Mouse (Mus musculus) stomach, embryonic 14.5 days (tissue): ENCODE data around the gene Uspl1. TPM values are rescaled to one million over a fixed set of nuclear protein-coding genes. Genes with fewer than 3 reads are reported as not detected.
A peak's percentile ranks its signal among the peaks of the same experiment; 100 is the strongest.

Experiments used
- ATAC-seq: fragments of 200-750 bp; cut with Nextera tagmentation; 2 replicates; pipeline ENCODE4 v1.8.0; 2017; ENCODE audit warnings: low read depth, moderate TSS enrichment; ENCODE audit not compliant: insufficient number of reproducible peaks, insufficient read depth, low FRiP score
- H3K27ac ChIP-seq: fragments of 300-500 bp; sonication (generic); 2 replicates; pipeline ENCODE4 v1.5.1; 2014; ENCODE audit warnings: mild to moderate bottlenecking, low read length, moderate library complexity, mixed read lengths
- H3K27me3 ChIP-seq: fragments of 300-500 bp; sonication (generic); 2 replicates; pipeline ENCODE4 v1.6.1; 2014; ENCODE audit warnings: low read length, control low read depth, mixed read lengths; ENCODE audit not compliant: control insufficient read depth, insufficient read depth
- H3K36me3 ChIP-seq: fragments of 300-500 bp; sonication (generic); 2 replicates; pipeline ENCODE4 v1.6.1; 2014; ENCODE audit warnings: mild to moderate bottlenecking, control low read depth, low read length, moderate library complexity, mixed read lengths; ENCODE audit not compliant: control insufficient read depth, insufficient read depth
- H3K4me1 ChIP-seq: fragments of 300-500 bp; sonication (generic); 2 replicates; pipeline ENCODE4 v1.6.1; 2014; ENCODE audit warnings: low read length, control low read depth, mixed read lengths; ENCODE audit not compliant: control insufficient read depth, insufficient read depth
- H3K4me2 ChIP-seq: fragments of 300-500 bp; sonication (generic); replicated peaks from 2 replicates; pipeline ENCODE4 v1.6.1; 2014; ENCODE audit warnings: low read depth, low read length, control low read depth
- H3K4me3 ChIP-seq: fragments of 300-500 bp; sonication (generic); 2 replicates; pipeline ENCODE4 v1.5.1; 2014; ENCODE audit warnings: low read depth, low read length, control low read depth
- H3K9ac ChIP-seq: fragments of 300-500 bp; sonication (generic); replicated peaks from 2 replicates; pipeline ENCODE4 v1.6.1; 2014; ENCODE audit warnings: low read depth, mild to moderate bottlenecking, control low read depth, low read length, moderate library complexity, mixed read lengths
- H3K9me3 ChIP-seq: fragments of 300-500 bp; sonication (generic); 2 replicates; pipeline ENCODE4 v1.6.1; 2016; ENCODE audit warnings: low read depth, low read length, control low read depth; ENCODE audit not compliant: control insufficient read depth
- WGBS: fragments of 180-500 bp; shearing (Covaris S2); extraction: QIAGEN DNeasy Blood & Tissue Kit; methylation state at CpG from one replicate; pipeline ENCODE4 v1.1.7; 2014; 5-methylcytosine and 5-hydroxymethylcytosine counted together
- polyA plus RNA-seq: library from polyadenylated mRNA; unstranded; fragments of >200 nt; fragmentation: Nextera tagmentation; extraction: Ambion mirVana; gene quantifications from 2 replicates; pipeline ENCODE4 v1.2.1, GENCODE M21; 2014

Gene Uspl1
- polyA plus RNA-seq, 1 experiment from 2014 or later: 54.4 TPM

- Histone ChIP-seq H3K4me3 (no peak overlapping the region), H3K36me3 (no peaks in the 10 kb centered on the region), H3K4me2 (no peak overlapping the region), H3K9me3 (no peaks in the 10 kb centered on the region), H3K9ac (no peak overlapping the region), H3K27ac (no peak overlapping the region), H3K4me1 (no peaks in the 10 kb centered on the region), H3K27me3 (no peaks in the 10 kb centered on the region)
- ATAC-seq: no peak
- 90% methylated on average over 6 of the region's 6 CpGs for WGBS
Observed at GRCm38 (mm10) chr5:149175736-149176135, 8.4 kb upstream of the Uspl1 start.

DNA sequence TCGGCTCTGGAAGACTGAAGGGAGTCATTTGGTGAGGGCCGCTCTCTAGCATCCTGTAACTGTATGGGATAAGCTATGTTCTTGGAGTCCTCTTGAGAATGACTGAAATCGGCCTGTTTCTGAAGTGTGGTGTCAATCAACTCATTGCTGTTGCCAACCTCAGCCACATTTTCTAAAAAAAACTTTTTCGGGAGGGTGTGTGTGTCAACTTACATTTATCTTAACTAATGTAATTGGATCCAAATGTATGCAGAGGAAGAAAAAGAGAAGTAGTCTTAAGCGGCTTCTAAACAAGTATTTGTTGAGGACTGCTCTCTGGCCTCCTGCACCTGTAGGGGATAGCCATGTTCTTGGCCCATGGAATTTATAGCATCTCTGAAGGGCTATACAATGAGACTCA is 6.1 kb upstream of the Uspl1 start:
- no peaks in the 10 kb centered on the region for H3K27me3 ChIP-seq
- no peak overlapping the region for H3K4me3 ChIP-seq
- no peaks in the 10 kb centered on the region for H3K36me3 ChIP-seq
- no peak for ATAC-seq
- H3K4me1 ChIP-seq: no peaks in the 10 kb centered on the region
- H3K9ac ChIP-seq: no peak overlapping the region
- 85% methylated on average over 5 of the region's 5 CpGs for WGBS
- H3K27ac ChIP-seq: no peak overlapping the region
- H3K4me2 ChIP-seq: no peak overlapping the region
- no peaks in the 10 kb centered on the region for H3K9me3 ChIP-seq

DNA sequence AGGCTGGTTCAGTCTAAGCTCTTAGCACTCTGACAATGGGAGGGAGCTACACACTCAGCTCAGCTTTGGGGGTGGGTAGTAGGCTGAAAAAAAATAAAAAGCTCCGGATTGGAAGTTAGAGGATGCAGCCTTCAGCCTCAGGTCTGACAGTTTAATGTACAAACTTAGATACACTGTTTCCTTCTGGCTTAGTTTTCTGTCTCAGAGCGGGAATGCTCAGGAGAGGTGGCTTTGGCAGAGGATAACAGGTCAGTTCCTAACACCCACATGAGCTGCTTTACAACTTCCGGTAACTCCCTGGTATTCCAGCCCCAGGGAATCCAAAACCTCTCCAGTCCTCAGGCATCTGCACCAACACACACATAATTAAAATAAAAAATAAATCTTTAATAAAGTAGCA is 4.3 kb upstream of the Uspl1 start:
- Histone ChIP-seq H3K27ac (no peak overlapping the region), H3K36me3 (no peaks in the 10 kb centered on the region), H3K4me1 (no peaks in the 10 kb centered on the region), H3K4me2 (no peak overlapping the region), H3K4me3 (no peak overlapping the region), H3K9ac (no peak overlapping the region), H3K27me3 (no peaks in the 10 kb centered on the region), H3K9me3 (no peaks in the 10 kb centered on the region)
- no peak for ATAC-seq
- WGBS: 85% methylated on average over 3 of the region's 3 CpGs

DNA sequence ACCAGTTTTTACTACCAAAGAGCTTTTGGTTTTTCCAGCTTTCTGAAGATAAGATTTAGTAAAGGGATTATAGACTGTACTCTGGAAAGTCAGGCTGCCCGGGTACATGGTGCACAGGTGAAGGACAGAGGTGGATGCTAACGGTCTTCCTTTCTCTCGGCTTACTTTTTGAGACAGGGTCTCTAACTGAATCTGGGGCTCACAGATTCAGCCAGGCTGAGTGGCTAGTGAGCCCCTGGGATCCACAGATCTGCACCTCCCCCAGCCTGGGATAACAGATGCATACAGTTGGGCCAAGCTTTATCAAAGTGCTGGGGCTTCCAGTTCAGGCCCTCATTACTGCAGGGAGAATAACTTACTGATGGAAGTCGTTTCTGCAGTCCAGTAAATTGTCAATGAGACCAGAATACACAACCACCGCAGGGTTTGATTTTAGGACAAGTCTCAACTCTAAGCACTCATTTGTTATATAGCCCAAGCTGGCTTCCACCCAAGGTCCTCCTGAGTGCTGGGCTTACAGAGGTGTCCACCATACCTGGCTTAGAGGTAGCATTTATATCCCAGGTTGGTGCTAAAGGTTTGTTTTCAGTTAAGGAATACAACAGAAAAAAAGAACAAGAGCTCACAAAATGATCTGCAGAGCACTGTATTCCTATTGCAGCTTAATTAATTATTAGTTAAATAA is 1.8 kb upstream of the Uspl1 start:
- H3K4me3 ChIP-seq: no peak overlapping the region
- H3K4me1 ChIP-seq: peaks cover 12% of the 10 kb centered on the region
- no peaks in the 10 kb centered on the region for H3K9me3 ChIP-seq
- WGBS: 75% methylated on average over 5 of the region's 5 CpGs
- H3K9ac ChIP-seq: no peak overlapping the region
- H3K4me2 ChIP-seq: no peak overlapping the region; the same call in 1 of the 2 replicates
- H3K27ac ChIP-seq: no peak overlapping the region
- no peaks in the 10 kb centered on the region for H3K27me3 ChIP-seq
- ATAC-seq: no peak
- H3K36me3 ChIP-seq: no peaks in the 10 kb centered on the region

- Histone ChIP-seq H3K27me3 (no peaks in the 10 kb centered on the region), H3K4me3 (peak overlapping the region; percentile 48), H3K9me3 (no peaks in the 10 kb centered on the region), H3K27ac (peak overlapping the region; percentile 93; the same call in 1 of the 2 replicates), H3K4me2 (peak overlapping the region; percentile 49), H3K9ac (peak overlapping the region; percentile 60), H3K36me3 (no peaks in the 10 kb centered on the region), H3K4me1 (peaks cover 12% of the 10 kb centered on the region)
- no peak for ATAC-seq
- 29% methylated on average over 1 of the region's 1 CpGs for WGBS
Observed at GRCm38 (mm10) chr5:149183122-149183521, 1.0 kb upstream of the Uspl1 start.

GRCm38 (mm10) chr5:149183721-149184103 is 438 bp upstream of the Uspl1 start:
- peaks cover 12% of the 10 kb centered on the region for H3K4me1 ChIP-seq
- peak overlapping the region; percentile 93 for H3K27ac ChIP-seq
- H3K4me2 ChIP-seq: peak overlapping the region; percentile 49
- H3K9ac ChIP-seq: peak overlapping the region; percentile 60
- H3K9me3 ChIP-seq: no peaks in the 10 kb centered on the region
- H3K27me3 ChIP-seq: no peaks in the 10 kb centered on the region
- peak; percentile 46 for ATAC-seq
- WGBS: under 1% methylated on average over 13 of the region's 13 CpGs
- peak overlapping the region; percentile 48 for H3K4me3 ChIP-seq
- H3K36me3 ChIP-seq: peaks cover 2% of the 10 kb centered on the region; the same call in 1 of the 2 replicates

DNA sequence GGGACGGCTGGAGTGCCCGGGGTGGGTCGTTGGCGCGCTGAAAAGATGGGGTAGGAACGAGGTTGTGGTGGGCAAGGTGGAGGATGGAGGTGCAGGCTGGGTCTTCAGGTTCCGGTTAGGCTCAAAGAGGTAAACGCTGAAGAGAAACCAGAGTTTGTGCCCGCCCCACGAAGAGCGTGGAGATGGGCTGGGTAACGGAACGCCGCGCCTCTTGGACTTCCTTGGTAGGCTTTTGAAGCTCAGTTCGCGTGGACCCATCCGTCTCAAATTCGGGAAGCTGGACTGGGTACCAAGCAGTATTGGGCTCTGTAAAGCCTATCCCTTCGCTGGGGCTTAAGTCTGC is 665 bp downstream of the Uspl1 start:
- H3K4me1 ChIP-seq: peaks cover 12% of the 10 kb centered on the region
- no peaks in the 10 kb centered on the region for H3K9me3 ChIP-seq
- H3K4me2 ChIP-seq: peak overlapping the region; percentile 75
- ATAC-seq: no peak
- peak overlapping the region; percentile 64; the same call in 1 of the 2 replicates for H3K27ac ChIP-seq
- no peaks in the 10 kb centered on the region for H3K27me3 ChIP-seq
- WGBS: 0% methylated on average over 20 of the region's 20 CpGs
- H3K36me3 ChIP-seq: peaks cover 13% of the 10 kb centered on the region
- peak overlapping the region; percentile 73 for H3K9ac ChIP-seq
- peak overlapping the region; percentile 73 for H3K4me3 ChIP-seq

GRCm38 (mm10) chr5:149185806-149186205 is 1.7 kb downstream of the Uspl1 start:
- H3K4me2 ChIP-seq: peak overlapping the region; percentile 75
- H3K27me3 ChIP-seq: no peaks in the 10 kb centered on the region
- no peak for ATAC-seq
- peak overlapping the region; percentile 73 for H3K4me3 ChIP-seq
- no peaks in the 10 kb centered on the region for H3K9me3 ChIP-seq
- H3K36me3 ChIP-seq: peaks cover 20% of the 10 kb centered on the region
- peak overlapping the region; percentile 73; the same call in 1 of the 2 replicates for H3K9ac ChIP-seq
- peaks cover 12% of the 10 kb centered on the region for H3K4me1 ChIP-seq
- no peak overlapping the region for H3K27ac ChIP-seq
- 70% methylated on average over 3 of the region's 3 CpGs for WGBS

- H3K36me3 ChIP-seq: peaks cover 56% of the 10 kb centered on the region
- WGBS: 85% methylated on average over 1 of the region's 1 CpGs
- no peaks in the 10 kb centered on the region for H3K27me3 ChIP-seq
- ATAC-seq: no peak
- no peak overlapping the region for H3K27ac ChIP-seq
- H3K4me2 ChIP-seq: no peak overlapping the region
- H3K9me3 ChIP-seq: no peaks in the 10 kb centered on the region
- H3K4me3 ChIP-seq: no peak overlapping the region
- H3K9ac ChIP-seq: no peak overlapping the region
- H3K4me1 ChIP-seq: peaks cover 12% of the 10 kb centered on the region
Observed at GRCm38 (mm10) chr5:149190160-149190559, 6.0 kb downstream of the Uspl1 start.
